Mouse (Mus musculus) ES-CJ7 (cell line): Measurements from ENCODE around the gene Mmp11.

Experiments
- DNase-seq: peaks from one replicate; pipeline ENCODE4 v3.0.0; 2011; ENCODE audit warnings: low read depth, low spot score

Mmp11 gene

DNA sequence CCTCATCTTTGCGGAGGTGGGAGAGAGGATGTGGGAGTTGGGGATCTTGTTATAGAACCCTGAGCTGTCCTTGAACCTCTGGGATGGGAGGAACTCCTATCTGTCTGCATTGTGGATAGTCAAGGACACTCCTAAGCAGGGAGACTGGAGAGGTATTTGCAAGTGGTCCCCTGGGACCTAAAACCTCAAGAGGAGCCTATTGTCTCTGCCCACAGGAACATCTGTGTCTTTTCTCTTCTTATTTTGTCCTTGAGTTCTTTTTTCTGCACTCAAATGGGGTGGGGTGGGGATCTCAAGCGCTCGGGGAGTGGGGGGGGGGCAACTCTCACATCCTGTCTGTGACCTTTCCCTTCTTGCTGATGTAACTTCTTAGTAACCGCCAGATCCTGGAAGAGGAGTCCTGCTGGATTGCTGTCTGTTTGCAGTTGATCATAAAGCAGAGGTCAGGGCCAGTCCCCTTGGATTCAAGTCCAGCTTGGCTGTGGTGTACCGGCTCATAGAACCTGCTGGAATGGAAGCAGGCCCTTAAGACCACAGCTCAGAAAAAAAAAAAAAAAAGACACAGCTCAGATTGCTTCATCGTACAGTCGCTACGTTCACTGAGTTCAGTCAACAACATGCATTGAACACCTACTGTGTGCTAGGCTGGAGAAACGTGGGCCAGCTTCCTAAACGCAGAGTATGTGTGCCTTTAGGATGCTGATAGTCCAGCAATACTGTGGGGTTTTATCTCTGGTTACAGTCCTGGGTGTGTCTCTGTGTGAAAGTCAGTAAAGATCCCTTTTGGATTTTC, 1.8 kb upstream of the Mmp11 start:
- DNase-seq = peak; percentile 97

DNA sequence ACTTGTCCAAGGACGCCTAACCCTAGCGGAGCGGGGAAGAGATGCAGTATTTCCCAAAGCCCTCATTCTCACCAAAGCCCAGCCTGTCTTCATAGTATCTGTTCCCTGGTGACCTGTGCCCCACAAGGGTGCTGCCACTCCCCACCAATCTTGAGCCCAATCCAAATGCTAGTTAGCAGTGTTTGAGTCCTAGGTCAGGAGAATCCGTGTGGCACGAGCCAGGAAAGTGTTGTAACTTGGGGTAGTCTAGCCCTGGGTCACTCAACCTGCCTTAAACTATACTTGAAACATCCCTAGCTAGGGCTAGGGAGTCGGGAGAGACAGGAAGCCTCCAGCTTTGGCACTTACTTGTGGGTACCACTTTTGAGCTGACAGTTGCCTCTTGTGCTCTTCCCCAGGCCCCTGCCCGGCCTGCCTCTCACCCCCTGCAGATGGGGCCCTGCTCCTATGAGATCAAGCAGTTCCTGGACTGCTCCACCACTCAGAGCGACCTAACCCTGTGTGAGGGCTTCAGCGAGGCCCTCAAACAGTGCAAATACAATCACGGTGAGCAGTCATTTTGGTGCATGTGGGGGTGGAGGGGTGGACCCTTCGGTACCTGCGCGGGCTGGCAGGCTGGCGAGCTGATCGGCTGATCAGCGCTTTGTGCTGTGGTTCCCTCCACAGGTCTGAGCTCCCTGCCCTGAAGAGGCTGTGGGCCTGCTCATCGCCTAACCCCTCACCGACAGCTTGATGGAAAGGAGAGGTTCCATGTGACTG, 792 bp upstream of the Mmp11 start:
- peak; percentile 77 for DNase-seq

DNA sequence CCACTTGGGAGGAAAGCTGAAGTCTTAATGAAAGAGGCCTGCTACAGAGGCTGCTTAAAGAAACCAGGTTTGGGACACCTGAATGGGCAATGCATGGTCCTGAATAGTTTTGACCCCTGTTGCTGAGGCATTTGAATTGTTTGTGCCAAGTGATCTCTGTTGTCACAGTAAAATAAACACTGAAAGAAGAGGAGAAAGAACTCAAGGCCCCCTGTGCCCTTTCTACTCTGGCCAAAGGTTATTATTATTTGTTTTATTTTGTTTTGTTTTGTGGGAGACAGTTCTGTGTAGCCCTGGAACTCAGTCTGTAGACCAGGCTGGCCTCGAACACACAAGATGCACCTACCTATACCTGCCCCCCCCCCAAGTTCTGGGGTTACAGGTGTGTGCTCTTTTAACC, 1.3 kb downstream of the Mmp11 start:
- no peak for DNase-seq

DNA sequence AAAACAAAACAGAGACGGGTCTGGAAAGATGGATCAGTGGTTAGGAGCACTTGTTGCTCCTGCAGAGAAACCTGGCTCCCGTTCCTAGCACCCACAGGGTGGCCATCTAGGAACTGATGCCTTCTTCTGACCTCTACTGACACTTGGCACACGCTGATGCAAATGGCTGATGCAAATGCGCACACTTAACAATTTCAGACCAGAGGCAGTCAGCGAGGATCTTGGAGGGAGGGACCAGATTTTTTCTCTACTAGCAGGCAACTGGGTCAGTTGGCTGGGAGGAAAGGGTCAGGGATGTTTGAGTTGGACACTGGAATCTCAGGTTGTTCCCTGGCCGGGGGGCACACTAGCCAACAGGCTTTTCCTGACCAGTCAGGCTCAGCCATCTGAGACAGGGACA, 3.4 kb downstream of the Mmp11 start, which contains the start of gene Chchd10:
TSS of gene Chchd10 (plus strand) at position 240 of the 400 bp plus-strand sequence.
- DNase-seq = peak; percentile 60

DNA sequence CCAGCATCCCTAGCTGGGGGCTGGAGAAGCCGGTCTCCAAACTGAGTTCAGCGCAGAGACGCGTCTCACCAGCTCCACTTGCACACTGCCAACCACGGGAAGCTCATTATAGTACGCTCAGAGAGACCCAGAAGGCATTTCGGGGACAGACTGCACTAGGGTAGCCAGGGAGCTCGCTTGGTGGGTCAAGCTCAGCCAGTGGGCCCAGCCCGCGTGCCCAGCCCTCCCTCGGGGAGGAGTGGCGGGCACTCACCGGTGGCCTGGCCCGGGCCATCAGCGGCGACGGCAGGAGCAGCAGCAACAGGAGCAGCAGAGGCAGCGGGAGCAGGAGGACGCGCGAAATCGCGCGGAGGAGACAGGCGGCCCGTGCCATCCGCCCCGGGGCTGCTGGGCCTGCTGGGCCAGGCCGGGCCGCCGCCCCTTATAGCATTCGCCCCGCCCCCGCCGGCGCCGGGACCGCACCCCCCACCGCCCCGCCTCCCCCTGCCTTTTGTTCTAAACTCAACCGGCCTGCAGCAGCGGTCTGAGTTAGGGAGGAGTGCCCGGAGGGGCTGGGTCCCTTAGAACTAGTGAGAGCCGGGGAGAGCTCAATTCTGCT, 4.1 kb downstream of the Mmp11 start:
- peak; percentile 88 for DNase-seq

DNA sequence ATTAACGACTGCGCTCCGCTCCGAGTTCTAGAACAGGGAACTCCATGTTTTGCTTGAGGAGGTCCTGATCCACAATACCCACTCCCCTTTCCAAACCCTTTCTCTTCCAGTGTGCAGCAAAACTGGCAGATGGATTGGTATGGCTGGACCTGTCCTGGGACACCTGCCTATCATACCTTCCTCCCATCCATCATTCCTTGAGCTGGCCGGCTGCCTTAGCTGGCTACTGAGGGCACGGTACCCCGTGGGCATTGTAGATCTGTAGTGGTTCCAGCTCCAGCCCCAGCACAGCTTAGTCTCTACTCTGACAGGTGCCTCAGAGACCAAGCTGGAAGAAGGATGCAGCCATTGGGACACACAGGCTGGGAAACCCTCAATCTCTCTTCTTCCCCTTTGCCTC, 5.0 kb downstream of the Mmp11 start:
- DNase-seq = no peak

DNA sequence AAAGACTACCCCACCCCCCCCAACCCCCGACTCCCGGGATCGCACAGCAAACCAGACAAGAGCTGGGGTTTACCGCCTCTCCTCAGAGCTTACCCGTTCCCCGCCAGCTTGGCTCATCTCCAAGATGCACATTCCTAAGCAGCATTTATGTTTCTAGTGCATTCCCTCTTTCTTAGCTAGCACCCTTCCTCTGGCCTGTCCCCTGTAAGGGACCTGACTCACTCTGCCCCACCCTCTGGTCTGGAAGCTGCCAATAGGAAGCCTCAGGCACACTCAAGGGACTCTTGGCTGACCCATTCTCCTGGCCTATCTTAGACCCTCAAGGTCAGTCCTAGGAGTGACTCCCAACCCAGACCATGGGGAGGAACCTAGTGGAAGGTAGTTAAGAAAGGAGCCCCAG, 6.0 kb downstream of the Mmp11 start:
- DNase-seq = no peak

DNA sequence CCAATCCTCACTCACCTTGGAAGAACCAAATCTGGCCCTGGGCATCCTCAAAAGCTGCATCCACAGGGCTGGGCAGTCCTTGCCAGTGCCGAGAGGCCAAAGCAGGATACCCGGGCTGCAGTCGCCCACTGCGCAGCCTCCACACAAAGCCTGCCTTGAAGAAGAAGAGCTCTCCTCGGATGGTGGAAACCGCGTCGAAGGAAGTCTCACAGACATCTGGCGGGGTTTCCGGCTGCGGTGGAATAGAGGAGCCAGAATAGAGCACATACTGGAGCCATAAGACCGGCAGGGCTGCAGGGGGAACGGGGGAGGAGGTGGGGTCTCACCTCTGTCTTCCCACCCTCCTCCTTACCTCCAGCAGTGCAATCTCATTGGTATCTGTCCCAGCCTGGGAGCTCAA, 9.9 kb downstream of the Mmp11 start:
- no peak for DNase-seq

DNA sequence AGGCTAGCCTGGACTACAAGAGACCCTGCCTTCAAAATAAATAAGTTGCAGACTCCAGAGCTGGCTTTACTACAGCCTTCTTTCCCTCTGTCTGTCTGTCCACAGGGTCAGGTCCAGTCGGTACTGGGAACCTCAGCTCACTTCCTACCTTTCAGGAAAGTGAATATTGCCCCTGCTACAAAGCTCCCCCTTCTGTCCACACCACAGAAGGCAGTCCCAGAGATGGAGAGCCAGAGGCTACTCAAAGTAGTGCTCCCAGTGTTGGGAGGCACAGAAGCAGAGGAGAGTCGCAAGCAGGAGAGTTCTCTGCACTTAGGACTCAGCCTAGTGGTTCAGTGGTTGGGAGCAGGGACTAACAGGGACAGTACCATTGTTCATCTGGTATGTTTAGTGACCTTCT, 12.0 kb downstream of the Mmp11 start:
- DNase-seq = no peak

DNA sequence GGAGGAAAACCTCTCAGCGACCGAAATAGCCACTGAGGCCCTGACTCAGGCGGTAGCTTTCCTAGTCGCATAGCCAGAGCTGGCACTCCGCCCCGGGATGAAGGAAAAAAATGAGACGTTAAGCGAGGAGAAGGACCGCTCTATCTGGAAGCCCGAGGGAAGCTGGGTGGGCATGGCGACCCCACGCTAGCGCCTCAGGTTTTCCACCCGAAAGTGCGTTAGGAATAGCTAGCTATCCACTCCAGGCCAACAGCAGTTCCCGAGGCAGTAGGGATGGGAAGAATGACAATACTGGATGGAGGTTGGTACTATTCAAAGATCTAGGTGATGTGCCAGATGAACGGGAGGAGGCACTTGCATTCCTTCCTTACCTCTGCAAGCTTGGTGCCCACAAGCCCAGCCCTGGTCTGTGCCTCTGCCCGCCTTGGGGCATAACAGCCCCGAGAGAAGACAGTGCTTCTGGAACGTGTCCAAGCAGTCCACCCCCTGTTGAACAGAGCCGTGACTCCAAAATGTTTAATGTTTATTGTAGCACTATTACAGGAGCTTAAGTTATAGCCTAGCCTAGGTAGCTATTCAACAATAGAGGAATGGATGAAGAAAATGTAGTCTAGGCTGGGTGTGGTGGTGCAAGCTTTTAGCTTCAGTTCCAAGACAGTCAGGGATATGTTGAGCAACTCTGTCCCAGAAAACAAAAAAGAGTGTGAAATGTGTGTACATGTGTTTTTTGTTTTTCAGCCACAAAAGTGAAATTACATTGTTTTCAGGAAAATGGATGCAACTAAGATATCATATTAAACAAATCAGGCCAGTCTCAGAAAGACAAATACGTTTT, 14.4 kb downstream of the Mmp11 start:
- no peak for DNase-seq

DNA sequence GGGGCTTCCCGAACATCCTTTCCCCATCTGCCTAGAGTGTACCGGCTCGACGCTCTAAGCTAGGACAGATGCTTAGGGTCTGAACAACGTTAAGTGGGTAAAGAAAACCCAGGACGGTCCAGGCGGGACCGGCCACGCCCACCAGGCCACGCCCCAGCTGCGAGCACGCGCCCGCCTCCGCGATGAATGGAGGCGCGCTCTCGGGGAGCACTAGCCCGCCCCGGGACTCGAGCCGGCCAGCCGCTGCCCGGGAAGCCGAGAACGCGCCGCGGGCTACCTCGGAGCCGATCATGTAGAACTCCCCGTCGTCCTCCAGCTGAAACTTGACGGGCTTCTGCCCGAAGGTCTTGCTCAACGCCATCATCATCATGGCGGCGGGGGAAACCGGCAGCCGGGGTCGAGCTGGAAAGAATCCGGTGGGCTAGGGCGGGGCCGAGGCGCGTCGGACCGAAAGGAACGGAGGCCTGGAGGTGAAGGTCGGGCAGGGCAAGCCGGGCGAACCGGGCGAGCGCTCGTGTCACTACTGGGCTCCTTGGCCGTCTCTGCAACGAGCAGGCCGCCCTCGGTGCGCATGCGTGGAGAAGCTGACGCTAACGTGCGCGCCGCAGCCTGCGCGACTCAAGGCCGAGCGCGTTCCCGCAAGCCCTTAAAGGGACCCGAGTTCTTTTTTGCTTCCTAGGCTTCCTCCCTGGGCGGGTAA, 15.1 kb downstream of the Mmp11 start, which contains the start of gene Smarcb1:
TSS of gene Smarcb1 (minus strand) at position 592 of the 700 bp plus-strand sequence.
- peak; percentile 95 for DNase-seq

DNA sequence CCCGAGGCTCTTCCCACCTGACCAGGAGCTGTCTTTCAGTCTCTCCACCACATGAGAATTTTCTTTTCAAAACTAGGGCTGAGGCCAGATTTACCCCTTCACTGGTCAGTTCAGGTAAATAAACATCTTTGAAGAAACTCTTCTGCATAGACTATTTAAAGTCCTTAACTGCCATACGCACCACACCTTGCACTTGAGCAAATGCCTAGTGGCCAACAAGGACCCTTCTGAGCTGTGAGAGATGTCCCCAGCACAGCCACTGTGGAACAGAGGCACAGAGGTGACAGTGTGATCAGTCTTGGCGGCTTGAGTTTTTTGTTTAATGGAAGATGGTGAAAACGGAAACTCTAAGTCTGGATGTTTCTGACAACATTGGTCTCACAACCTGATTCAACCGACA, 17.3 kb downstream of the Mmp11 start:
- DNase-seq = no peak

DNA sequence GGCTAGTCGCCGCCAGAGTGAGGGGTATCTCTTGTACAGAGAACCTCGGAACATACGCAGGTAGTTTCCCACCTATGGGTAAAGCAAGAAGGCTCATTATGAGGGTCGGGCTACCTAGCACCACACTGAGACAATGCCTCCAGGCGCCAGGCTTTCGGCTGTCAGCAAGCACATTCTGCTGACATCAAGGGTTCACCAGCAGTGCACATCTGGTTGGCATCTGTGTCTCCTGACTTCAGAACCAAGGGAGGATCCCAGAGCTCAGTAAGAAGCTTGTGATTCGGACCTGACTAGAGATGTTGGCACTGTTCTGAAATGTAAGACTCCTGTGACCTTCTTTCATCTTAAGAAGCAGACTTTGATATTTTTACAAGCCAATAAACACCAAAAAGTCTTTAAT, 19.5 kb downstream of the Mmp11 start:
- DNase-seq = no peak

DNA sequence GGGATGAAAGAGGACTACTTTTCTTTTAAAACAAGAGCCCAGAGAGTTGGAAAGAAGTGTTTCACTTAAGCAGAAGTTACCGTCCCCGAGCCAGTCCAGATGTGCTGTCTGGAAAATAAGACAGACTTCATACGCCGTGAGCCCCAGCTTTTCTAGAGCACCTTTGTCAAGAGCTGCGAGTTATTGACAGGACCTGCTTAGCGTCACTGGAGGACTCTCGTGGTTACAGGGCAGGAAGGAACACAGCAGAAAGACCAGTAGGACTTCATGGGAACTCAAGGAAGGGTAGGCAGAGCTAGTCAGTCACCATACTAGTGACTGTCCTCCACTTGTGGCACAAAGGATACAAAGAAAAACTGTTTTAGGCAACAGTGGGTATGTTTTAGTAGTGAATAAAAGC, 20.7 kb downstream of the Mmp11 start:
- DNase-seq = no peak

DNA sequence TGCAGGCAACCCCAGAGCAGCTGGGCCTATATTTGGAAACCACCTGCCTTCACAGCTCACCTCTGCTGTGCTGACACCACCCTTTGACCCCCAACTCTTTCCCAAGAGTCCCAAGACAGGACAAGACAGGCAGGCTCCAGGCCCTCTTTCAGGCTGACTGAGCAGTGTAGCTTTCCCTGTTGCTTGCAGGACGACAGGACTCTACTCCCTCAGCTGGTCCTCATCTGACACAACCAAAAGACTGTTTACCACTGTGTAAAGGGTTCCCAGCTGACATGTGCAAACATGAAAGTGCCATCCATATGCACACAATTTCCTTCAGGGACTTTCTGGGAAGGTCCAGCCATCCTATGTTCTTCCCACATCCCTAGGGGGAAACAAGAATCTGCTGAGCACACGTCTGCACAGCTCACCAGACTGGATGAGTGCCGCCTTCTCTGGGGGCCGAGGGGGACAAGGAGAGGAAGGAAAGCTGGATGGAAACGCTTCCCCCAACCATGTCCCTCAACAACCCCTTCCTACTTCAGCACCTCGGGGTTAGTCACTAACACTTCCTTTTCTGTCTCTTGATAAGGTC, 23.2 kb downstream of the Mmp11 start:
- DNase-seq = no peak

DNA sequence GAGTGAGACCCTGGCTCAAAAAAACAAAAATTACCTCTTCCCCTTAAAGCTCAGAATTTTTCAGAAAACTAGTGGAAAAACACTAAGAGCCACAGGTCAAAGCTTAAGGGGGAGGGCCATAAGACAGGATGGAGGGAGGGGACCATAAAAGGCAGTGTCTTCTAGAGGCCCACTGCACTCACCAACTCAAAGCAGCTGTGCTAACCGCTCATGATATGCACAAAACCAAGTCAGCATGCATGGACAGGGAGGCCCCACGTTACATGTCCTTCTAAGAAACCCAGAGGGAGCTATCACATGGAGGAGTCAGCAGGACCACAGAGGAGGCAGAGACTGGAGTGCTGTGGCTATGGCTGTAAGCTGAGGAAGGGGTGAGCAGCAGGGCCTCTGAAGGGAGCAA, 25.6 kb downstream of the Mmp11 start:
- DNase-seq = no peak

DNA sequence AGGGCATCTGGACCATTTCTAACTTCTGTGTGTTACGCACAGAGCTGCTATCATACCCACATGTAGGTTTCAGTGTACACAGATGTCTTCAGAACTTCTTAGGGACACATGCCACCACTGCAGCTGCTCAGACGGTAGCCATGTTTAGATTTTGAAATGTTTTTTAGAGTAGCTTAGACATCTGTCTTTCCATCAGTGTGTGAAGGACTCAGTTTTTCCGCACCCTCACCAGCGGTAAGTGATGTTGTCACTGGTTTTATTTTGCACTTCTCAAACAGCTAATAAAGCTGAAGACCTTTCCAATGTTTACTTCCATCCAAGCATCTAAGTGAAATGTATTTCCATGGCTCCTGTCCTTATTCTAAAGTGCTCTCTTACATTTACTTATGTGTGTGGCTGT, 29.4 kb downstream of the Mmp11 start:
- DNase-seq = no peak

DNA sequence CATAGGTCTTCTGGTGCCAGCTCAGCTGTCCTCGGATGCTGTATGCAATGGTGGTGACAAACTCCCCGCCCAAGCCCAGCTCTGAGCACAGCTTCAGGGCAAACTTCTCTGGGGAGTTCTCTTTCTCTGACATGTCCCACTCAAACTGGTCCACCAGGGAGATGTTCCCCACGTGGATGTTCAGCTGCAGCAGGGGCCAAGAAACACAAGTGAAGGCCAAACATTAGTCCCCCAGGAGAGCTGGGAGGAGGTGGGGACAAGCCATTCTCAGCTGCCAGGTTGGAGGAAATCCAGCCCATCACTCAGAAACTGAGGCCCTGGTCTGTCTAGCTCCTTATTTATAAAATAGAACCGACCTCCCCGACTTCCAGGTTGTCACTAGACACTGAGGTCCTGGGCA, 31.9 kb downstream of the Mmp11 start:
- no peak for DNase-seq

DNA sequence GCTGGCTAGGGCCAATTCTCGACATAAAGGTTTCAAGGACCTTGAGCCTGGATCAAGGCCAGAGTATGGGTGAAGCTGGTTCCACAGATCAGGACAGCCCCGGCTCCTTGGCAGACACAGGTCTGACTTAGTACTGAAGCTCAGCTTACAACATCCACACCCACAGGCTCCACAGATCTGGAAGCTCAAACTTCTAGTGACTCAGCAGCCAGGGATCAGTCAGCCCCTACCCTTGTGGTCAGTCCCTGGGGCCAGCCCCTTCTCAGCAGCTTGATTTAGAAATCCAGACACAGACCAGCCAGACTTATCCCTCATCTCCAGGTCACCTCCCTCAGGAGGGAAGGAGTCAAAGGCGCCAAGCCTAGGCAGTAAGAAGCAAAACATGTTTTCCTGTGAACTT, 37.5 kb downstream of the Mmp11 start:
- DNase-seq = no peak

DNA sequence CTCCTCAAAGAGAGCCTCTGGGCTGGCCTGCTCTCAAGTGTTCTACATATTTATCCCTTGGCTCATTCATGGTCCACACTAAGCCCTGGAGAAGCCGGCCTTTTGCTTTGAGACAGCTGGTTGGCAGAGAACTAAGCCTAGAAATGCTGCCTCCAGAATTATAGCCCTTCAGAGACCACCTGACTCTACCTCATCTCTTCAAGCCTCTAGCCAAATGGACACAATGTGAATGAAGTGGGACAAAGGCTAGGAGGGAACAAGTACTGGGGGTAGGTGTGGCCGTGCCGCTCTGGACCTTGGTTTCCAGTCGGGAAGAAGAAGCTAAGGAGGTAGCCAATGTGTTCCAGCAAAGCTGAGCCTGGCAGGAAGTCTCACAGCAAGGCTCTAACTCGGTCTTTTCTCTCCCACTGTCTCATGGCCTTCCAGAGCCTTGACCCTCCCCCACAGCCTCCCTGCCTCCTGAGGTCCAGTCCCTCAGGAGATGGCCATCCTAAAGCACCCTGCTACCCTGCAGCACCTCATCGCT, 38.2 kb downstream of the Mmp11 start:
- DNase-seq = no peak
